Mouse (Mus musculus): ENCODE measurements around the gene Elmsan1.

DNA sequence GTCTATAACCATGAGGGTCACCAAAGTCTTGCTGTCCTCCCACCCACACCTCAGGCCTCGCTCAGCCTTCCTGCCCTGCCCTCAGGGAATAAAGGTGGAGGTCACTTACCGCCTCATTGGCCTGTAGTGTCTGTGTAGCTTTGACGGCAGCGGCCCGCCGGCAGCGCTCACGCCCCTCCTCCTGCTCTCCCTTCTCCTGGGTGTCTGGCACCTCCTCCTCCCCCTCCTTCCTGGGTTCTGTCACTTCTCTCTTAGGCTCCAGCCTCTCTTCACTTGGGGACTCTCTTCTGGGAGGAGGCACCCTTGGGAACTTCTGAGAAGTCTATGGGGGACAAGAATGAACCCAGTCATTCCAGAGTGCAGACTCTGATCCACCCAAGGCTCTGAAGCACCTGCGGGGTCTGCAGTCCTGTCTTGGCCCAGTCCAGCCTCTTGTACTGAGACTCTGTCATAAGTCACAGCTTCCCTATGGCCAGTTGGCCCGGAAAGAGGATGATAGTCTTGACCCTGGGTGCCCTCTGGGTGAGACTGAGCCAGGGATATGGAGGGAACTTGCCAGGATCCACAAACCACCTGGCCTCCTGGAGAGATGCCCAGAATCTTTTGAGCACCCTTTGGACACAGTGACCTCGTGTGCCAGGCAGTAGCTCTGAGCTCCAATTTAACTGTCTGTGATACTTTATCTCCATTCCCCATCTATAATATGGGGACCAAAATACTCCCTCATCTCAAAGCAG, 63.7 kb downstream of the Elmsan1 start:
- TF ChIP-seq CTCF (IDR thresholded peaks at IDR 0.05; ENCODE audit: low read depth, low read length) (no peak), GATA1 (IDR thresholded peaks at IDR 0.05; ENCODE audit: borderline replicate concordance, low read length) (no peak)
